Mouse (Mus musculus): ENCODE data around the gene Myg1.

- TF ChIP-seq CTCF (conservative IDR thresholded peaks at IDR 0.05; ENCODE audit: low read length) (no peak), POU5F1 (IDR thresholded peaks at IDR 0.05; ENCODE audit: borderline replicate concordance, low read length) (no peak), NANOG (IDR thresholded peaks at IDR 0.05; ENCODE audit: borderline replicate concordance, low read length) (no peak)
Observed at GRCm38 (mm10) chr15:102355871-102356441, 24.4 kb downstream of the Myg1 start.
